Mouse (Mus musculus) olfactory bulb, adult 2 months (tissue): ENCODE data around the gene D130043K22Rik. TPM values are rescaled to one million over a fixed set of nuclear protein-coding genes. Genes with fewer than 3 reads are reported as not detected.

Experiments
- H3K27ac ChIP-seq: fragments of 200-500 bp; 2 replicates; pipeline ENCODE4 v1.5.1; 2012; ENCODE audit warnings: low read depth, low read length; ENCODE audit not compliant: insufficient read depth
- H3K4me1 ChIP-seq: fragments of 200-500 bp; 2 replicates; pipeline ENCODE4 v1.6.1; 2012; ENCODE audit warnings: low read length; ENCODE audit not compliant: control insufficient read depth, insufficient read depth
- H3K4me3 ChIP-seq: fragments of 200-500 bp; 2 replicates; pipeline ENCODE4 v1.5.1; 2012; ENCODE audit warnings: mild to moderate bottlenecking, low read depth, low read length, moderate library complexity; ENCODE audit not compliant: insufficient read depth
- CTCF ChIP-seq: fragments of 200-500 bp; IDR thresholded peaks from 2 replicates; pipeline ENCODE4 v1.5.1; 2012; ENCODE audit warnings: low read depth, mild to moderate bottlenecking, low read length, moderate library complexity; ENCODE audit not compliant: insufficient read depth
- POLR2A ChIP-seq: fragments of 200-500 bp; IDR thresholded peaks from 2 replicates; pipeline ENCODE4 v1.6.1; 2012; ENCODE audit warnings: mild to moderate bottlenecking, low read depth, low read length, moderate library complexity; ENCODE audit not compliant: insufficient read depth
- WGBS: fragments of 180-500 bp; shearing (Covaris S2); methylation state at CpG from one replicate; pipeline ENCODE4 v1.1.7; 2018; 5-methylcytosine and 5-hydroxymethylcytosine counted together
- polyA plus RNA-seq: library from polyadenylated mRNA; stranded (reverse); fragments of >200 nt; gene quantifications from 2 replicates; pipeline ENCODE4 v1.2.4, GENCODE M21; 2012; ENCODE audit warnings: low replicate concordance; ENCODE audit not compliant: missing spikeins, insufficient read depth, insufficient read length

D130043K22Rik gene
- not detected in 2 replicates for polyA plus RNA-seq

GRCm38 (mm10) chr13:24844983-24845955 is at the start of gene D130043K22Rik:
Gene D130043K22Rik (plus strand): TSS chr13:24845135.
- 4% methylated on average over 40 of the region's 40 CpGs for WGBS
- peak within 1 kb of the TSS; percentile 57 for H3K4me3 ChIP-seq
- H3K4me1 ChIP-seq = peaks cover 9% of the 10 kb centered on the region; the same call in 1 of the 2 replicates
- TF ChIP-seq CTCF = no peak
- no peak for TF ChIP-seq POLR2A
- H3K27ac ChIP-seq = no peak within 1 kb of the TSS

GRCm38 (mm10) chr13:24798686-24799085 is 46.2 kb upstream of the D130043K22Rik start:
- no peaks in the 10 kb centered on the region for H3K4me1 ChIP-seq
- WGBS = 99% methylated on average over 4 of the region's 4 CpGs
- H3K4me3 ChIP-seq = no peak overlapping the region
- H3K27ac ChIP-seq = no peak overlapping the region
- TF ChIP-seq CTCF = no peak
- TF ChIP-seq POLR2A = no peak

GRCm38 (mm10) chr13:24799378-24799777 is 45.6 kb upstream of the D130043K22Rik start:
- 60% methylated on average over 5 of the region's 5 CpGs for WGBS
- TF ChIP-seq CTCF = no peak
- no peak for TF ChIP-seq POLR2A
- Histone ChIP-seq H3K27ac (no peak overlapping the region), H3K4me3 (no peak overlapping the region), H3K4me1 (no peaks in the 10 kb centered on the region)

GRCm38 (mm10) chr13:24799925-24800673 is 44.8 kb upstream of the D130043K22Rik start:
- Histone ChIP-seq H3K4me1 (no peaks in the 10 kb centered on the region), H3K27ac (peak overlapping the region; percentile 81), H3K4me3 (peak overlapping the region; percentile 69)
- TF ChIP-seq POLR2A (0 out of 2 replicates have a peak, but pooled peaks have one; percentile 17), CTCF (no peak)
- WGBS = 1% methylated on average over 31 of the region's 31 CpGs

- under 1% methylated on average over 42 of the region's 42 CpGs for WGBS
These were observed 44.1 kb upstream of the D130043K22Rik start for GRCm38 (mm10) chr13:24800674-24801307.

GRCm38 (mm10) chr13:24801308-24801921 is 43.5 kb upstream of the D130043K22Rik start, which contains the start of gene BC005537:
Gene BC005537 (plus strand): TSS chr13:24801657.
- TF ChIP-seq CTCF (no peak), POLR2A (no peak)
- Histone ChIP-seq H3K4me3 (peak within 1 kb of the TSS; percentile 83), H3K4me1 (no peaks in the 10 kb centered on the region), H3K27ac (peak within 1 kb of the TSS; percentile 86)
- under 1% methylated on average over 71 of the region's 74 CpGs for WGBS

More at GRCm38 (mm10) chr13:24800674-24801307, 44.1 kb upstream of the D130043K22Rik start:
- Histone ChIP-seq H3K4me3 (peak overlapping the region; percentile 83), H3K27ac (peak overlapping the region; percentile 86), H3K4me1 (no peaks in the 10 kb centered on the region)
- TF ChIP-seq CTCF (no peak), POLR2A (peak; percentile 97)

GRCm38 (mm10) chr13:24802131-24802691 is 42.7 kb upstream of the D130043K22Rik start:
- H3K4me1 ChIP-seq = no peaks in the 10 kb centered on the region
- TF ChIP-seq CTCF (no peak), POLR2A (no peak)
- H3K27ac ChIP-seq = no peak overlapping the region
- peak overlapping the region; percentile 83 for H3K4me3 ChIP-seq
- WGBS = under 1% methylated on average over 26 of the region's 26 CpGs

- Histone ChIP-seq H3K4me1 (no peaks in the 10 kb centered on the region), H3K27ac (no peak overlapping the region), H3K4me3 (no peak overlapping the region)
- WGBS = 0% methylated on average over 2 of the region's 2 CpGs
- TF ChIP-seq POLR2A = no peak
- TF ChIP-seq CTCF = no peak
These were observed 41.7 kb upstream of the D130043K22Rik start for GRCm38 (mm10) chr13:24803196-24803595.
